ENCODE assay signal across 33 mouse cellular contexts in the genomic region with DNA sequence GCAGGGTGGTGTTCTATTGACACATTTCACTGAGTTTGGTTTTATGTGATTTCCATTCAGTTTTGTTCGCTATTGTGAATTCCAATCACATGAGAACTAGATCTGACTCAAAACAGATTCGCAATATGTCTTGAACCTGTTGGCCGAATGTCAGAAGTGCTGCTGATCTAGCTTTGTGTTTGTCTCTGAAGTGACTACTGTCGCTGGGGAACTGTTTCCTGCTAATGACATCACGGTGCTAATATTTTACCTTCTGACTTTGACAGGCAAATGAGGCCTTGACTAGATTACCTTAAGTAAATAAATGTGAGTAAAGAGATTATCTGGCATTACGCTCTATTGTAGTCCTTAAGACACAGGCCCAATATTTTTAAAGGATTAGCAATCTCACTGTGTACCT.
"Had no signal": no experiment of that assay in that cellular context is flagged by ENCODE, and none has a peak within 500 bp of the region (broad histone marks: within the 10 kb centered on the region; RNA-seq: fewer than 3 reads in every experiment).

No protein-coding gene starts in this region.

- H3K4me2 ChIP-seq: heart, embryonic 12.5 days; heart, embryonic 13.5 days; heart, embryonic 15.5 days; hindbrain, embryonic 12.5 days; hindbrain, embryonic 13.5 days; hindbrain, embryonic 14.5 days; hindbrain, embryonic 15.5 days; intestine, embryonic 15.5 days; kidney, embryonic 15.5 days had no signal

- DNase-seq: heart, postnatal 10 days; heart, postnatal 14 days; heart, postnatal 36 days; heart, postnatal 4 days; kidney, adult 18-20 months; kidney, adult 2 months; kidney, adult 8-10 months; kidney, adult 9 months; kidney, postnatal 10 days; kidney, postnatal 14 days; kidney, postnatal 25 days; kidney, postnatal 36 days; kidney, postnatal 4 days; layer of hippocampus, adult 9-11 months; layer of hippocampus, postnatal 36 days had no signal

- H3K4me1 ChIP-seq: heart, embryonic 12.5 days; heart, embryonic 13.5 days; heart, embryonic 15.5 days; hindbrain, embryonic 10.5 days; hindbrain, embryonic 12.5 days; hindbrain, embryonic 13.5 days; hindbrain, embryonic 15.5 days; intestine, embryonic 15.5 days; kidney, embryonic 15.5 days had no signal

- H3K27ac ChIP-seq: heart, embryonic 13.5 days; heart, embryonic 15.5 days; hindbrain, embryonic 10.5 days; hindbrain, embryonic 12.5 days; hindbrain, embryonic 13.5 days; hindbrain, embryonic 14.5 days; hindbrain, embryonic 15.5 days; hindbrain, postnatal 0 days; intestine, embryonic 15.5 days; kidney, embryonic 15.5 days; kidney, postnatal 0 days; layer of hippocampus, adult 2 months; left cerebral cortex, adult 2 months had no signal

- H3K9me3 ChIP-seq: heart, embryonic 12.5 days; heart, embryonic 13.5 days; heart, embryonic 15.5 days; hindbrain, embryonic 10.5 days; hindbrain, embryonic 12.5 days; hindbrain, embryonic 13.5 days; hindbrain, embryonic 15.5 days; intestine, embryonic 15.5 days; kidney, embryonic 15.5 days had no signal

- H3K36me3 ChIP-seq: heart, embryonic 12.5 days; heart, embryonic 13.5 days; heart, embryonic 15.5 days; hindbrain, embryonic 10.5 days; hindbrain, embryonic 12.5 days; hindbrain, embryonic 13.5 days; hindbrain, embryonic 15.5 days; intestine, embryonic 15.5 days; kidney, embryonic 15.5 days had no signal

- H3K27me3 ChIP-seq: heart, embryonic 12.5 days; heart, embryonic 13.5 days; heart, embryonic 15.5 days; hindbrain, embryonic 12.5 days; hindbrain, embryonic 13.5 days; hindbrain, embryonic 15.5 days; intestine, embryonic 15.5 days; kidney, embryonic 15.5 days had no signal

- H3K9ac ChIP-seq: heart, embryonic 12.5 days; heart, embryonic 13.5 days; heart, embryonic 15.5 days; hindbrain, embryonic 12.5 days; hindbrain, embryonic 13.5 days; hindbrain, embryonic 14.5 days; hindbrain, embryonic 15.5 days; intestine, embryonic 15.5 days; kidney, embryonic 15.5 days had no signal

- H3K4me3 ChIP-seq: heart, embryonic 12.5 days; heart, embryonic 13.5 days; heart, embryonic 15.5 days; hindbrain, embryonic 10.5 days; hindbrain, embryonic 12.5 days; hindbrain, embryonic 13.5 days; hindbrain, embryonic 15.5 days; intestine, embryonic 15.5 days; kidney, embryonic 15.5 days; layer of hippocampus, adult 2 months; left cerebral cortex, adult 2 months had no signal

- ATAC-seq: hindbrain, embryonic 16.5 days; hindbrain, postnatal 0 days; inflammation-experienced regulatory T-cells, adult 6 months; intestine, embryonic 15.5 days; intestine, embryonic 16.5 days; intestine, postnatal 0 days had no signal
